Mouse (Mus musculus) testis, adult 2 months (tissue): ENCODE data around the gene Clcn7.
A peak's percentile ranks its signal among the peaks of the same experiment; 100 is the strongest.

ENCODE experiments used
- CTCF ChIP-seq: fragments of 200-500 bp; IDR thresholded peaks from 2 replicates; pipeline ENCODE4 v1.5.1; 2012; ENCODE audit warnings: low read depth, mild to moderate bottlenecking, inconsistent platforms, low read length, moderate library complexity; ENCODE audit not compliant: control insufficient read depth, insufficient read depth, insufficient replicate concordance
- POLR2A ChIP-seq: fragments of 200-500 bp; IDR thresholded peaks from 2 replicates; pipeline ENCODE4 v1.6.1; 2012; ENCODE audit warnings: low read depth, mild to moderate bottlenecking, inconsistent platforms, low read length, moderate library complexity; ENCODE audit not compliant: control insufficient read depth

DNA sequence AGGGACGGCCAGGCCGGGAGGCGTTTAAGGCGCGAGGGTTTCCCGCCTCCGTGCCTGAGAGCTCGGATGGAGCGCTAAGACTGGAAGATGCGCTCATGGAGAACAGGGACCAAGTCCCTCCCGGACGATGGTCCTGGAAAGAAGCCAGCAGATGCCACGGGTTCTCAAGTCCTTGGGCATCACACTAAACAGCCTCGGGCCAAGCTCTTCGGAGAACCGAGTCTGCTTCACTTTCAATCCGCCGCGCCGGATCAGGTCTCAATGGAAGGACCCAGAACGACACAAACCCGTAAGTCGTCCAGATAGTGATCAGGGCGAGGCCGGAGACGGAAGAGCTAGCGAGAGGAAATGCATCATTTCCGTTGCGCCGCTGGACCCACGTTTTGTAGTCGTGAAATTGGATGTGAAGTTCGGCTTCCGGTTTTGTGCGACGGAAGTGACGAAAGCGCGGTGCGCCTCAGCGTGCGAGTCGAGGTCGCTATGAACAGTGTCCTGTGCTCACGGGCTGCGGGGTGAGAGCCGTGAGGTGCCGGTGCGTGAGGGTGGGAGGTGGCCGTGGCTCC lies 51.0 kb downstream of the Clcn7 start, which contains the start of gene BC003965:
- TF ChIP-seq POLR2A (peak; percentile 90), CTCF (no peak)
